Mouse (Mus musculus) adrenal gland (tissue): ENCODE results near the gene D17Wsu92e.
"Not testable (repeated sequence)": the region's sequence is repeated elsewhere in the genome, so short reads cannot be mapped to it uniquely, and the experiment has no call there.

ENCODE experiments used
- intact Hi-C: fragments of 180-260 bp; cut with DNase I; formaldehyde crosslinking; loops from one replicate; pipeline ENCODE4 v1.15.1; 2025
- long read RNA-seq, 2 experiments: library from polyadenylated mRNA; unstranded; transcript quantifications; one replicate each; pipeline ENCODE4 v2.0.0; 2020; ENCODE audit warnings: borderline replicate concordance in 1 of 2; ENCODE audit not compliant: insufficient replicate concordance in 1 of 2

The D17Wsu92e gene
- long read RNA-seq, experiment 1, partial matches to known transcripts, result 1 of 20 reads
- long read RNA-seq, experiment 1, other reads (novel, unspliced or antisense), result 14 of 20 reads
- long read RNA-seq, experiment 2, partial matches to known transcripts, result 1 of 19 reads
- long read RNA-seq, experiment 2, other reads (novel, unspliced or antisense), result 10 of 19 reads

DNA sequence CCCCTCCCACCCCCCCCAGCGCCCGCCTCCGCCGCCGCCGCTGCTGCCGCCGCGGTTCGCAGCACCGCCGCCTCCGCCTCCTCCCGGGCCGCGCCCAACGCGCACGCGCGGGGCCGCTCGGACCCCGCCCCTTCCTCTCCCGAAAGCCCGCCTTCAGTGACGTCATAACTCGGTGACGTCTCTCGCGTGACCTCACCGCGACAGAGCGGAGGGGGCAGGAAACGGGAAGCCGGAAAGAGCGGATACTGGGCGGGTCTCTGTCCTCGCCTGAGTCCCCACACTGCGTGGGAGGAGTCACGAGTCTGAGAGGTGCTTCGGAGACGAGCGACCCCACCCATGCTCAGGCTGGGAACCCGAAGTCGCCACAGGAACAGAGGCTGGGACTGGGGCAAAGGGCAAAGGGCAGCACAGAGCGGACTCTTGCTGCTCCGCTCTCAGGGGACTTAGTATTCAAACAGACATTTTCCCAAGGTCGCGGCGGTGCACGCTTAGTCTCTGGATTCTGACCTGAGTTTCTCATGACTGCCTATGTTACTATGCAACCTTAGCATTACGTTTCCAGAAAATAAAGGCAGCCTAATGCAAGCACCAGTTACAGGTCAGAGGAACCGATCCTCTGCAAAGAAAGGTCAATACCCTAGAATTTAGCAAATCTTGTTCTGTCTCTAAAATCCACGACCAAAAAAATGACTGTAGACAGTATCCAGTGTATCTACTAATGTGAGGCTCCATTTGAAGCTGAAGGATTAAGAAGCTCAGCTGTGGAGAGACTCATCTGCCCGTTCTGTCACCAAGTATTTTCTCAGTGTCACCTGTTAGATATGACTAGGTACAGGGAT is at the start of gene D17Wsu92e:
Gene D17Wsu92e, minus strand, starts transcription at position 81 of the 839 bp plus-strand sequence.
- intact Hi-C loops, result no loop called here

DNA sequence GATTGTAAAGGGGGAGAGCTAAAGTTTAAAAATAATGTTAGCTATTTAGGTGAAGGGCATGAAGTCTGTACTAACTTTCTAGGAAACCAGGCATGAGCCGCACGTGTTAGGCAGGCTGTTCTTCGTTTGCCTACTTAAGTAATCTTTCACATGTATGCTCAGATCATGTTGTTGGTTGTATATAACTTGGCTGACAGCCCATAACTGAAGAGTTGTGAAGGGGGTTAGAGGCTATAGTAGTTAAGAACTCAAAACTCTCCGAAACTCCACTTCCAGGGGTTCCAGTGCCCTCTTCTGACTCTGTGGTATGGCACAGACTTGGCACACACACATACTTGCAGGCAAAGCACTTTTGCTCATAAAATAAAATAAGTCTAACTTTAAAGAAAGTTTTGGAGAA is 46.3 kb upstream of the D17Wsu92e start:
- intact Hi-C loops, result no loop called here

- intact Hi-C loops, result no loop called here
Observed at GRCm38 (mm10) chr17:27865461-27865860, 45.0 kb upstream of the D17Wsu92e start.

- intact Hi-C loops, result loop anchor here (5.0 kb wide), 1 partner anchor 38 kb away; no protein-coding TSS in a partner anchor
Observed at GRCm38 (mm10) chr17:27859131-27859530, 38.7 kb upstream of the D17Wsu92e start.

GRCm38 (mm10) chr17:27857649-27858475 is 37.4 kb upstream of the D17Wsu92e start:
- intact Hi-C loops, result loop anchor here (5.0 kb wide), 1 partner anchor 39 kb away; no protein-coding TSS in a partner anchor

DNA sequence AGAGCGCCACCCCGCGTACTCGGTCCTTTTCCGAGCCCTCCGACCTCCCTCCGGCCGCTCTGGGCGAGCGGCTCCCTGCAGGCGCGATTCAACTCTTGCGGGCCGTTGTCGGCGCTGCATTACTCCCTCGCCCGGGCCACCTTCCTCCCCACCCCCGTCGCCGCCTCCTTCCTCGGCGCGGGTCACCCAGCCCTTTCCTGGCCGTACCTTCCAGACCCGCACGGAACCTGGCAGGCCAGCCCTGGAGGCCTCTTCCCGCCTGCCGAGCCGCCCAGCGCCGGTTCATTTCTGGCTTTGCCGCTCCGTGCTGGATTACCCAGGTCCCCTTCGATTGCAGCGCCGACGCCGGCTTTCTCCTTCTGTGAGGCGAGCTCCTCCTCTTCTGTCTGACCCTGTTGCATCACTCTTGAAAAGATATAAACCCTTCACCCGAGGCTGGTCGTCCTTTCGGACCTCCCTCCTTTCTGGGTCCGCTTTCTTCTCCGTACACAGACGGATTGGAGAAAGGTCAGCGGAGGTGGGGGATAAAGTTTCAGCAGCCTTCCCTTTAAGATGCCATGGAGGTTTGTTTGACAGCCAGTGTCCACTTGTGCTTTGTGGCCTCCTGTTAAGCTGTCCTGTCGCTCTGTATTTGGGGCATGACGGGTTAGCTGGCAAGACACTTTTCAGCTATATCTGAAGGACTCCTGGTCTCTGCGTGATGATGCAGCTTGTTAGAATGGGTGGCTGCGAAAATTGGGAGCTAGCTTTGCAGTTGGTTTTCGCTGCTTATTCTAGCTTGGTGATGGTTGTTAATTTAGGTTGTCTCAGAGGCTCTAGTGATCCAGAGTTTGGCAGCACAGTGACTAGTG is 36.6 kb upstream of the D17Wsu92e start:
- intact Hi-C loops, result loop anchor here (5.0 kb wide), 1 partner anchor 40 kb away; no protein-coding TSS in a partner anchor

DNA sequence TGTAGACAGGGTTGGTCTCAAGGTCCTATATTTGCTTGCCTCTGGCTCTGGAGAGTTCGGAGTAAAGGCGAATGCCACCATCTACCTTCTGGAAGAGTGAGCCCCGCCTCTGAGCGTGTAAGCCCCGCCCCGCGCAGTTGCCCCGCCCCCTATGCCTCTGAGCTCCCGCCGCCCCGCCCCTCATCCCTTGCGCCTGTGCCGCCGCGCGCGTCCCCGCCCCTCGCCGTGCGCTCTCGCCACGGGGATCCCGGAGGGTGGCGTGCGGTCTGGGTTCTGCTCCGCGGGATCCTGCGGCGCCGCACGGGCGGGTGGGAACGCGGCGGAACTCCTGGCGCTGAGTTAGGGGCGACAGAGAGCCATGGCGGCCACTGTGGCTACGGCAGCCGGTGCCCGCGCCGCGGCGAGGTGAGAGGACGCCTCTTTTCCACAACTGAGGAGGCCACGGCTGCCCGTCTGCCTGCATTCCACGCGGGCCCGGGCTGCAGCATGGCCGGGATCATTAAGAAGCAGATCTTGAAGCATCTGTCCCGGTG is 35.9 kb upstream of the D17Wsu92e start, which contains the start of gene Uhrf1bp1:
Gene Uhrf1bp1, plus strand, starts transcription at position 177 of the 533 bp plus-strand sequence.
- intact Hi-C loops, result loop anchor here (5.0 kb wide), 1 partner anchor 41 kb away; no protein-coding TSS in a partner anchor

DNA sequence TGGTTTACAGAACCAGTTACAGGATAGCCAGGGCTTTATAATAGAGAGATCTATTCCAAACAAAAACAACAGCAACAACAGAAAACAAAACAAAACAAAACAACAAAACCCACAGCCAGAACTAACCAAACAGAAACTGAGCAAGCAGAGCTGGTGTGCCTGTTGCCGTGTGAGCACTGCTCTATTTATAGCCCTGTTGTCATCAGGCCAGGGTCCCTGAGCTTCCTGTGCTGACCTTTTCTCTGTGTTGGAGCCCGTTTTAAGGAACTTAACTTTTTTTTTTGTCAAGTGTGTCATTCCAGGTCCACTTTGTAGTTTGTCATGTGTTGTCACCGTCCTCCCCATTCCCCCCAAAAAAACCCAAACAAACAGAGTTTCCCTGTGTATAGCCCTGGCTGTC is 30.6 kb upstream of the D17Wsu92e start:
- intact Hi-C loops, result no loop called here

GRCm38 (mm10) chr17:27848351-27848750 is 27.9 kb upstream of the D17Wsu92e start:
- intact Hi-C loops, result no loop called here

GRCm38 (mm10) chr17:27839469-27840252 is 19.2 kb upstream of the D17Wsu92e start:
- intact Hi-C loops, result no loop called here

GRCm38 (mm10) chr17:27837850-27838249 is 17.4 kb upstream of the D17Wsu92e start, which contains the start of gene Snrpc:
TSS of gene Snrpc (plus strand) at chr17:27838150.
- intact Hi-C loops, result not testable (repeated sequence)

- intact Hi-C loops, result no loop called here
Observed at GRCm38 (mm10) chr17:27830411-27830810, 10.0 kb upstream of the D17Wsu92e start.

- intact Hi-C loops, result no loop called here
Observed at GRCm38 (mm10) chr17:27827511-27827910, 7.1 kb upstream of the D17Wsu92e start.

GRCm38 (mm10) chr17:27826908-27827383 is 6.5 kb upstream of the D17Wsu92e start:
- intact Hi-C loops, result no loop called here

GRCm38 (mm10) chr17:27825984-27826905 is 5.8 kb upstream of the D17Wsu92e start:
- intact Hi-C loops, result no loop called here

- intact Hi-C loops, result no loop called here
Observed at GRCm38 (mm10) chr17:27825539-27825938, 5.1 kb upstream of the D17Wsu92e start.

DNA sequence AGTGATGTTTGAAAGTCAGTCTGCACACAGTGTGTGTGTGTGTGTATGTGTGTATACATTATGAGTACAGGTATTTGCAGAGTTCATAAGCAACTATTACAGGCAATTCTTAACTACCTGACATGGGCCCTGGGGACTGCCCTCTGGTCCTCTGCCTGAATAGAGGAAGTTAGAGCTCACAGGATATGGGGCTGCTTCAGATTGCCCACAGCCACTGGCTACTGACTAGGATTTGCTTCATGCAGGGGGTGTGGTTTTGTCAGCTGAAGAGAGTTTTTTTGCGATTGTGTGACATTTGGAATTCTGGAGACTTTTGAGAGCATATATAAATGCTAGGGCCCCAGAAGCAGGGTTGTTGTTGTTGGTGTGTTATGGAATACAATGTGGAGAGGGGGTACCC is 4.5 kb upstream of the D17Wsu92e start:
- intact Hi-C loops, result no loop called here
